Mouse (Mus musculus) limb, embryonic 10.5 days (tissue): ENCODE measurements around the gene Map3k20. TPM values are rescaled to one million over a fixed set of nuclear protein-coding genes. Genes with fewer than 3 reads are reported as not detected.

ENCODE experiments used
- DNase-seq: peaks from one replicate; pipeline ENCODE4 v3.0.0-alpha.2; 2017; ENCODE audit warnings: low spot score
- H3K27ac ChIP-seq: fragments of 300-500 bp; sonication (generic); 2 replicates; pipeline ENCODE4 v1.5.1; 2016; ENCODE audit warnings: mild to moderate bottlenecking
- H3K27me3 ChIP-seq: fragments of 300-500 bp; sonication (generic); 2 replicates; pipeline ENCODE4 v1.6.1; 2016; ENCODE audit warnings: low read depth, mild to moderate bottlenecking; ENCODE audit not compliant: poor library complexity, severe bottlenecking
- H3K36me3 ChIP-seq: fragments of 300-500 bp; sonication (generic); 2 replicates; pipeline ENCODE4 v1.6.1; 2016; ENCODE audit warnings: mild to moderate bottlenecking, moderate library complexity
- H3K4me1 ChIP-seq: fragments of 300-500 bp; sonication (generic); 2 replicates; pipeline ENCODE4 v1.6.1; 2016
- H3K4me3 ChIP-seq: fragments of 300-500 bp; sonication (generic); 2 replicates; pipeline ENCODE4 v1.5.1; 2016; ENCODE audit warnings: mild to moderate bottlenecking, moderate library complexity
- H3K9me3 ChIP-seq: fragments of 300-500 bp; sonication (generic); replicated peaks from 2 replicates; pipeline ENCODE4 v1.6.1; 2016; ENCODE audit warnings: mild to moderate bottlenecking
- WGBS: fragments of 180-500 bp; shearing (Covaris S2); methylation state at CpG from one replicate; pipeline ENCODE4 v1.1.7; 2016; 5-methylcytosine and 5-hydroxymethylcytosine counted together
- polyA plus RNA-seq: library from polyadenylated mRNA; unstranded; fragments of >200 nt; fragmentation: Nextera tagmentation; extraction: Ambion mirVana; gene quantifications from 2 replicates; pipeline ENCODE4 v1.2.1, GENCODE M21; 2016

The Map3k20 gene
- polyA plus RNA-seq, result 9.9 and 10.4 TPM in 2 replicates

DNA sequence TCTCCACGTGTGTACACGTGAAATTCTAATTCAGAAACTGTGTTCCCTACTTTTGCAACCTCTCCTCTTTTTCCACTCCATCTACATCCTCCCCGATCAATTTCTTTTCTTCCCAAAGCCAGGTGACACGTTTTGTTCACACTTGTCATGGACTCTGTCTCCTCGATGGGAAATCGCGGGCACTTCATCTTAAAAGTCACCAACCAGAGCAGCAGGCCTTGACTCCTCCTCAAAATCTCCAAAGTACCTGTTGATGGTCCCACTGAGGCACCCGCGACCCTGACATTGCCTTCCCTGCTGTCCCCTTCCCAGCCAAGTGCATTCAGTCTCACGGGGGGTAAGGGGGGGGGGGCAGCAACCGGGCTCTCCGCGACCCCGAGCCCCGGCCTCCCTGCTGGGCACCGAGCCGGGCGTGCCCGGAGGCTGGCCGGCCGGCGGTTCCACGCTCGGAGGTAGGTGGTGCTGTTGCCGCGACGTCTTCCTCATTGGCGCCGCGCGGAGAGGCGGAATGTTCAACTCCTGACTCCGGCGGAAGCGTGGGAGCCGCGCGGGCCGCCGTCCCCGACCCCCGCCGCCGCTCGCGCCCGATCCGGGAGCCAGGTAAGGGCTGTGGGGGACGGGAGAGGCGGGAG, at the start of gene Map3k20:
Map3k20 (plus strand) TSS at position 382 of the 632 bp plus-strand sequence.
- peak within 1 kb of the TSS; percentile 95 for H3K27ac ChIP-seq
- 2% methylated on average over 50 of the region's 50 CpGs for WGBS
- DNase-seq, result peak; percentile 81
- H3K4me1 ChIP-seq, result peaks cover 11% of the 10 kb centered on the region
- no peaks in the 10 kb centered on the region for H3K27me3 ChIP-seq
- no peaks in the 10 kb centered on the region for H3K36me3 ChIP-seq
- H3K4me3 ChIP-seq, result peak within 1 kb of the TSS; percentile 97
- H3K9me3 ChIP-seq, result no peaks in the 10 kb centered on the region

DNA sequence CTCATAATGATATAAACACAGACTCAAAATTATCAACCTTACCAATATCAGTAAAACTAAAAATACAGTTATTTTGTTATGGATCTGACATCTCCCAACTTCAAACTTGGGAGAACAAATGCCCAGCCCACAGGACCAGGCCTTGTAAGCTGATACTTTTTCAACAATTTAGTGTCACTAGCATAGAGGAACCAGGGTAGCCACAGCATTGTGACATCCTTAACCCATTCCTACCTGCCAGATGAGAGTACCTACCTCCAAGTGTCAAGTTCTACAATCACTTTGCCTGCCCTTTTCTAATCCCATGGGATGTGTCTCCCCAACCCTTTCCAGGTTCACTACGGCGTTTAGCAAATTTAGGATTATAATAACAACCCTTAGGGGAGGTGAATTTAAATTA, 47.0 kb upstream of the Map3k20 start:
- Histone ChIP-seq H3K27ac (no peak overlapping the region), H3K4me1 (peaks cover 38% of the 10 kb centered on the region), H3K9me3 (no peaks in the 10 kb centered on the region), H3K36me3 (no peaks in the 10 kb centered on the region), H3K27me3 (no peaks in the 10 kb centered on the region; the same call in 1 of the 2 replicates), H3K4me3 (no peak overlapping the region)
- DNase-seq, result no peak
- 96% methylated on average over 2 of the region's 2 CpGs for WGBS

DNA sequence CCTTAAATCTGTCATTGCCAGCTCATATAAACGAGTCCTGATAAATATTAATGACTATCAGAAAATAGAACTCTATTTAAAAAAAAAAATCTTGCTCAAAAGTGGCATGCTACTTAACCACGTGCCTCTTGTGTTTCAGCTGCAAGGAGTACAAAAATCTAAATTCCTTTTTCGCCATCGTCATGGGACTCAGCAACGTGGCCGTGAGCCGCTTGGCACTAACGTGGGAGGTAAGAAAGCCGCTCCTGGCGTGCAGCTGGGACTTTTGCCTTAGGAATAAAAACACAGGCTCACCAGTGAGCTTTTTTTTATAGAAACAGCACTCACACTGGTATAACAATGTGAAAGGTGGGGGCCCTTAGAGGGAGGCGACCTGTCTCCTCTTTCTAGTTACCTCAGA, 46.5 kb upstream of the Map3k20 start:
- no peak for DNase-seq
- no peak overlapping the region for H3K27ac ChIP-seq
- WGBS, result 89% methylated on average over 11 of the region's 11 CpGs
- H3K9me3 ChIP-seq, result no peaks in the 10 kb centered on the region
- no peaks in the 10 kb centered on the region for H3K36me3 ChIP-seq
- H3K4me3 ChIP-seq, result no peak overlapping the region
- H3K4me1 ChIP-seq, result peaks cover 38% of the 10 kb centered on the region
- no peaks in the 10 kb centered on the region; the same call in 1 of the 2 replicates for H3K27me3 ChIP-seq

DNA sequence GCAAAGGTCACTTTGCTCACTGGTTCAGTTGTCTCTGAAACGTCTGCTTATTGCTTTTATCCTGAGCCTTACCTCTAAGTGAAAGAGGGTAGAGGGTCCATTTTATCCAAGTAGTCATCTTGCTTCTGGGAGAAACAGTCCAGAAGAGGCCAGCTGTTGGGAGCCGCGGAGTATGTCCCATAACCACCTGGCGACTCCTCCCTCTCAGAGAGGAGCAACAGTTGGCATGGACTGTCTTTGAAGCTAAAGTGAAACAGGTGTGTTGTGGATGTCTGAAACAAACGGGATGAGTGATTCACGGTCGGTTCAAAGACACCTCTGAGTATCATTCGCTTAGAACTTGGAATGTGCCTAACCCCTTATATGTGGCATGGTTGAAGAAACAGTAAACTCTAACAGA, 46.0 kb upstream of the Map3k20 start:
- peaks cover 38% of the 10 kb centered on the region for H3K4me1 ChIP-seq
- no peaks in the 10 kb centered on the region for H3K36me3 ChIP-seq
- no peak for DNase-seq
- no peaks in the 10 kb centered on the region for H3K27me3 ChIP-seq
- 85% methylated on average over 8 of the region's 8 CpGs for WGBS
- no peaks in the 10 kb centered on the region for H3K9me3 ChIP-seq
- no peak overlapping the region for H3K27ac ChIP-seq
- H3K4me3 ChIP-seq, result no peak overlapping the region

DNA sequence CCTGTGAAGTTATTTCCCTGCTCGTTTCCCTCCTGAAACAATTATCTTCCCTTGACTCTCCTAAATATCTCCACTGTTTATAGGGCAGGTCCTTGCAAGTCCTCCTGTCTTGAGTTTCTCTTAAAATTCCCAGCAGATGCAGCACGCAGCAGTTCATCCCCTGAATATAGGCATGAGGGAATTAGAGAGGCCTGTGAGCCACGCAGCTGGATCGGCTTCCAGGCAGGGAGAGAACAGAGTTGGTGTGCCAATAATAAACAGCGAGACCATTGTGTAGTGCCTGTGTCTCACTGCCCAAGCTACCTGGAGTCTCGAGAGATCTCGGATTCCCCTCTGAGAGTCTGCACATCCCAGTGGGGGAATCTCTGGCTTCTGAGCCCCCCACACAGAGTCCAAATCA, 45.4 kb upstream of the Map3k20 start:
- no peak overlapping the region for H3K27ac ChIP-seq

DNA sequence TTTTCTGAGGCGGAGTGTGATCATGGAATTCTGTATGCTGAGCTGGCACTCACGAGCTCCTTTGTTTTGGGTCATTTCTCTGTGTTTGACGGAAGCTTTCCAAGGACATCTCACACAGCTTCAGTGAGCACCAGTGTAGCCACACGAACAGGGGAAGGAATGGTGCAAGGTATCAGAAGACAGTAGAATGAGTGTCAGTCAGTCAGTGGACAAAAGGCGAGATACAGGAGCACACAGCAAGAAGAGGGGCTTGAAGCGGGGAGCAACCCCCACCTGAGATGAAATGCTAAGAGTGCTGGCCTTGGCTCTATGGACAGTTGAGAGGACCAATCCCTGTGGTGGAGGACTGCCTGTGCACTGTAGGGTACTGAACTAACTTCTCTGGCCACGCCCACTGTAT, 44.7 kb upstream of the Map3k20 start:
- Histone ChIP-seq H3K4me1 (peaks cover 33% of the 10 kb centered on the region), H3K27ac (no peak overlapping the region; the same call in 1 of the 2 replicates), H3K36me3 (no peaks in the 10 kb centered on the region), H3K27me3 (no peaks in the 10 kb centered on the region), H3K9me3 (no peaks in the 10 kb centered on the region), H3K4me3 (no peak overlapping the region)
- DNase-seq, result no peak
- 90% methylated on average over 7 of the region's 7 CpGs for WGBS

More for the DNA sequence above, 45.4 kb upstream of the Map3k20 start:
- H3K9me3 ChIP-seq, result no peaks in the 10 kb centered on the region
- DNase-seq, result no peak
- H3K4me3 ChIP-seq, result no peak overlapping the region
- H3K36me3 ChIP-seq, result no peaks in the 10 kb centered on the region
- peaks cover 38% of the 10 kb centered on the region for H3K4me1 ChIP-seq
- 69% methylated on average over 7 of the region's 7 CpGs for WGBS
- H3K27me3 ChIP-seq, result no peaks in the 10 kb centered on the region

DNA sequence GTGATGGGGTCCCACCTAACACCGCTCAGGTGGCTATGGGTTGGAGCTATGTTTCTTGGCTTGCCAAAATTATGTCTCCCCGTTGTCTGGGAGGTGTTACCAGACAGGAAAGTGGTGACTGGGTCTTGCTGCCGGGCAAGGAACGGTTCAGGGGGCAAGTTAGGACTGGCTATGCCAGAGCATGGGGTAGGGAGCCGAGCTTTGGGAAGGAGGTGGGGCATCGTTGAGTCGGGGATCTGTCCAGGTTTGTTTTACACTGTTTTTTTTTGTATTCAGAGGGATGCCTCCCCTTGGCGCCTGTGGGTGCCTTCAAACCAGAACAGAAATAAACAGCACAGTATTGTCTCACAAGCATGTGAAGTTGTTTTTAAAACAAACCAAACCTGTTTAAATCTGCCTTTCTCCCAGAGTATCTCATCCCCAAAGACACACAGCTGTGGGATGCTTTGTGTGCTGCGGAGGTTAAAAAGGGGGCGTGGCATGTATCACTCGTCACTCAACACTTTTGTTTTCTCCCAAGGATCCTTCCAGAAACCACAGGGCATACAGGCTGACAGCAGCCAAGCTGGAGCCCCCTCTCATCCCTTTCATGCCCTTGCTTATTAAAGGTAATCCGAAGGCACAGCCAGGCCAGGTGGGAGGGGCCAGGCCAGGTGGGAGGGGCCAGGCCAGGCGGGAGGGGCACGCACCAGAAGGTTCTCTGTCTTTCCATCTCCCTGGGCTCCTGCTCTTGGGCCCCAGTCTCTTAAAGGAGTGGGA, 43.5 kb upstream of the Map3k20 start:
- WGBS, result 55% methylated on average over 14 of the region's 14 CpGs
- no peak overlapping the region for H3K27ac ChIP-seq

DNA sequence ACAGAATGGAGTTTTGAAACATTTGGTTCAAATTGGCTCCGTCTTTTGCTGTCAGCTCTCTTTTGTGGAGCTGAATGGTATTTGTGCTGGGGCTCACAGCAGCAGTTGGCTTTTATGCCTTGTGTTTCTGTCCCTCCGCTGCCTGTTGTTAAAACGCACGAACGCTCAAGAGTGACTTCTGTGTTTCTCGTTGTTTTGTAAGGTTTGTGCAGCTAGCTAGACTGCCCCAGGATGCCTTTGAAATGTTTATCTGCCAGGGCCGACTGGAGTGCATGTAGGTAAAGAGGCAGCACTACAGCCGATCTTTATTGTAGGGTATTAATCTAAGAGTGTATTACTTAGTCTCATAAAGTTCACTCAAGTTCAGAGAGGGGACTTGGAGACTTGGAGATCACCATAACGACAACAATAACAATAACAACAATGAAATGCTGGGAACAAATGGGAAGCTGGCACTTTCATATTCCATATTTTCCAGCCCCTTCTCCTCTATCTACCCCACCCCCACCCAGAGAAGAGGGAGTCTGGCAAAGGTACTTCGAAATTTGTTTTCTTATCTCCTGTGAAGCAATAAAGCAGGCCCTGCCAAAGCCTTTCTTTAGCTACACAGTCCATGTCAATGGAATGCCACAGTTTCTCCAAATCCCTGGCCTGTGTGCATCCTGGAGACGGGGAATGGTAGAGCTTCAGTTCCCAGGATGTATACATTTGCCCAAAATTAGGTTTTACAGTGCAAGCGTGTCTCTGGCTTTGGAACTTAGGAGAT, 42.3 kb upstream of the Map3k20 start:
- H3K4me1 ChIP-seq, result peaks cover 33% of the 10 kb centered on the region
- H3K9me3 ChIP-seq, result no peaks in the 10 kb centered on the region
- 70% methylated on average over 12 of the region's 12 CpGs for WGBS
- H3K27me3 ChIP-seq, result no peaks in the 10 kb centered on the region
- no peak overlapping the region for H3K4me3 ChIP-seq
- no peak for DNase-seq
- no peaks in the 10 kb centered on the region for H3K36me3 ChIP-seq
- no peak overlapping the region for H3K27ac ChIP-seq

More for the DNA sequence above, 43.5 kb upstream of the Map3k20 start:
- no peak for DNase-seq
- Histone ChIP-seq H3K27me3 (no peaks in the 10 kb centered on the region), H3K9me3 (no peaks in the 10 kb centered on the region), H3K4me3 (peak overlapping the region; percentile 24), H3K36me3 (no peaks in the 10 kb centered on the region), H3K4me1 (peaks cover 33% of the 10 kb centered on the region)

DNA sequence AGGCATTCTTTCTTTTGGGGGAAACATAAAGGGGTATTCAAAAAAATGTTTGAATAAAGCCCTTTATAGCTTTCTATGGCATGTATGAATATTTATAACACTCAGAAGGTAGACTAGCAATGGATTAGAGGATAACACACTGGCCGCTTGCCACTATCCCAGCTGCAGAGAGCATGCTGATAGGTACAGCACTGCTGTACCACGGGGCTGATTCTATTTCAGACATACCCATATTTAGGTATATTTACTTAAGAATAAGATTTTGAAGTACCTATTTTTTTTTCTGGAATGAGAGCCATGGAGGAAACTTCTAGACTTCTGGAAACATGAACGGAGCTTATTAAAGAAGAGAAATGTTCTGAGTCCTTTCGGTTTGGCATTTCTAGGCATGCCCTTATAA, 39.8 kb upstream of the Map3k20 start:
- DNase-seq, result no peak
- 90% methylated on average over 4 of the region's 4 CpGs for WGBS
- no peak overlapping the region for H3K4me3 ChIP-seq
- peaks cover 28% of the 10 kb centered on the region for H3K4me1 ChIP-seq
- H3K27ac ChIP-seq, result no peak overlapping the region
- no peaks in the 10 kb centered on the region for H3K27me3 ChIP-seq
- H3K36me3 ChIP-seq, result no peaks in the 10 kb centered on the region
- no peaks in the 10 kb centered on the region for H3K9me3 ChIP-seq

DNA sequence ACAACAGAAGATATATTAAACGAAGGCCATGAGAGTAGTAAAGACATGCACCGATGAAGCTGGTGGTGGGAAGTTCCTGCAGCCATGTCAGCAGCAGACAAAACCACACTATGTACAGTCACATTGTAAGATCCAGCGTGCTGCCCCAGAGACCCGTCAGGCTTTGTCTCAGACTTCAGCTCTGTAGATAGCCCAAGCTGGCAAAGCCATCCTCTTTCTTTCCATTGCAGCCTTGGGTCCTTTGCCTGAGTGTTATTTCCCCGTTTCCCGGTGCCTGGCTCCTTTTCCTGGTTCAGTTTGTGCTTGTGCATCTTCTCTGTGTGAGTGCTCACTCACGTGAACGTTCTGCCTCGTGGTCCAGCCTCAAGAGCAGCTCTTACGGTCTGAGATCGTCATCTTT, 39.1 kb upstream of the Map3k20 start:
- H3K27ac ChIP-seq, result no peak overlapping the region

DNA sequence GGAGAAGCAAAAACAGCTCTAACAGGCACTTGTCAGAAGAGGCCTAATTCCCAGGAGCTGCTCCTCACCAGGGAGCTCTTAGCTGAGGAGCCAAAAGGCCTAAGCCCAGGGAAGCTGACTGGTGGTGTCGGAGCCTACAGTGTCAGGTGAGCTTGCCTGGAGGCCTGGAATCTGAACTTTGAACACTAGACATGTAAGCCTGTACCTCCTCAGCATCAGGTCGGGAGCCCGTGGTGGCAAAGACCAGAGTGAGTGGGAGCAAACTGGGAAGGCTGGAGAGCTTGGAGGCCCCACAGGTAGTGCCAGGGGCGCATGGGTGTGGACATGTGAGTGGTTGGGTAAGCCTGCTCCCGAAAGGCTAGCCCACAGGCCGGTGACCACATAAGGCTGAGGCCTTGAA, 37.6 kb upstream of the Map3k20 start:
- WGBS, result 88% methylated on average over 6 of the region's 6 CpGs
- DNase-seq, result no peak
- Histone ChIP-seq H3K4me3 (no peak overlapping the region), H3K9me3 (no peaks in the 10 kb centered on the region), H3K27me3 (no peaks in the 10 kb centered on the region), H3K4me1 (peaks cover 17% of the 10 kb centered on the region), H3K27ac (no peak overlapping the region), H3K36me3 (no peaks in the 10 kb centered on the region)

More for the DNA sequence above, 39.1 kb upstream of the Map3k20 start:
- H3K4me3 ChIP-seq, result no peak overlapping the region
- no peak for DNase-seq
- WGBS, result 93% methylated on average over 11 of the region's 11 CpGs
- H3K27me3 ChIP-seq, result no peaks in the 10 kb centered on the region
- H3K36me3 ChIP-seq, result no peaks in the 10 kb centered on the region
- H3K4me1 ChIP-seq, result peaks cover 23% of the 10 kb centered on the region
- H3K9me3 ChIP-seq, result no peaks in the 10 kb centered on the region

DNA sequence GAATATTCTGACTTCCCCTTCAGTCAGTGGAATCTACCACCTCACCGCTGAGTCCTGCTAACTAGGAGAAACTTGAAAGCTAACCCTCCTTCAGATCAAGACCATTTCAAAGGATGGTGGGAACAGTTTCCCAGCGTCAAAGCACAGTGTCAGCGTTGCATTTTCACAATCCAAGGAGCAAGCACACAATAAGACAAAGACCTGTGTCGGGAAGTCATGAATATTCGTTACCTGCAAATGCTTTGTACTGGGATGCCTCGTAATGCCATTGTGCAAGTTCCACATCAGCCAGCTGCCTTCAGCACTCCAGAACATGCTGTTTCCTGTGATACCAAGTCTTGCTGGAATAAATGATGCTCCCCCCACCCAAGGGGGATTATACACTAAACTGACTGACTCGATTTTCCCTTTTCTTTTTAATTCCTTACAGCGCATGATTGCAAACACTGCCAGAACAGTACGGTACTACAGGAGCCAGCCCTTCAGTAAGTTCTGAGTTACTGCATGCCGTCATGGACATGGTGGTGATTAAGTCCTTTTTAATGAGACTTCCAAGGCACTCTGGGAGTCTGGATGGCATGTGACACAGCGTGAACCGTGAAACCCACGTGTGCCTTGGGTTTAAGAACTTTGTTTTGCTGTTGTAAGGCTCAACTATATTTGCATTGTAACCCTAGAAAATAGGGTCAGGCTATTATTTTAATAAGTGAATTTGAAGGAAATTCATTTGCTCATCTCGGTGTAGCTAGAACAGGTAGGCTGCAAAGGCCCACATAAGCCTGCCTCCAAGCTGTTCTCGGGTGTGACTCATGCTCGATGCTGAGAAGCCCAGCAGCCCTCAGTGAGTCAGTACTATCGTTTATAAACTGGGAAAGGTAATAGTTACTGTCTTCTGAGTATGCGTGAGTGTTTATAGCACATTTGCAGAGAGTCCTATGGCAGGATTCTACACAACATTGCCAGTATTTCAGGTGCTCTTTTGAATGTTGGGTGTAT, 32.6 kb upstream of the Map3k20 start:
- Histone ChIP-seq H3K27ac (no peak overlapping the region), H3K36me3 (no peaks in the 10 kb centered on the region), H3K4me1 (peaks cover 34% of the 10 kb centered on the region), H3K27me3 (no peaks in the 10 kb centered on the region), H3K4me3 (no peak overlapping the region), H3K9me3 (no peaks in the 10 kb centered on the region)
- DNase-seq, result no peak
- WGBS, result 68% methylated on average over 18 of the region's 18 CpGs
